Mouse (Mus musculus) ES-Bruce4 (cell line): ENCODE results near the gene Rab11fip3. TPM values are rescaled to one million over a fixed set of nuclear protein-coding genes. Genes with fewer than 3 reads are reported as not detected.

Experiments
- H3K27ac ChIP-seq: 2 replicates; pipeline ENCODE4 v1.5.1; 2012; ENCODE audit warnings: low read length, inconsistent platforms; ENCODE audit not compliant: insufficient read depth
- H3K27me3 ChIP-seq: 2 replicates; pipeline ENCODE4 v1.6.1; 2012; ENCODE audit warnings: mild to moderate bottlenecking, low read length, inconsistent platforms; ENCODE audit not compliant: control insufficient read depth, poor library complexity, insufficient read depth, severe bottlenecking
- H3K36me3 ChIP-seq: 2 replicates; pipeline ENCODE4 v1.6.1; 2012; ENCODE audit warnings: inconsistent platforms, mild to moderate bottlenecking, low read length, moderate library complexity; ENCODE audit not compliant: control insufficient read depth, poor library complexity, insufficient read depth, severe bottlenecking
- H3K4me1 ChIP-seq: one replicate; pipeline ENCODE4 v1.8.1; 2011; ENCODE audit warnings: low read length; ENCODE audit not compliant: control insufficient read depth, insufficient read depth
- H3K4me3 ChIP-seq: 2 replicates; pipeline ENCODE4 v1.5.1; 2011; ENCODE audit warnings: low read depth, mild to moderate bottlenecking, low read length
- H3K9ac ChIP-seq: 2 replicates; pipeline ENCODE4 v1.6.1; 2012; ENCODE audit warnings: low read depth, mild to moderate bottlenecking, inconsistent platforms; ENCODE audit not compliant: poor library complexity, severe bottlenecking
- H3K9me3 ChIP-seq: replicated peaks from 2 replicates; pipeline ENCODE4 v1.6.1; 2012; ENCODE audit warnings: mild to moderate bottlenecking, low read length, inconsistent platforms; ENCODE audit not compliant: control insufficient read depth, poor library complexity, insufficient read depth, severe bottlenecking
- CTCF ChIP-seq: IDR thresholded peaks from one replicate; pipeline ENCODE4 v1.8.1; 2011; ENCODE audit warnings: low read depth, low read length
- EP300 ChIP-seq: IDR thresholded peaks from 2 replicates; pipeline ENCODE4 v1.6.1; 2011; ENCODE audit warnings: low read depth, low read length; ENCODE audit not compliant: insufficient read depth
- POLR2A ChIP-seq: IDR thresholded peaks from one replicate; pipeline ENCODE4 v1.8.1; 2011; ENCODE audit warnings: low read length; ENCODE audit not compliant: insufficient read depth
- polyA plus RNA-seq: library from polyadenylated mRNA; stranded (reverse); fragments of >200 nt; gene quantifications from 2 replicates; pipeline ENCODE4 v1.2.4, GENCODE M21; 2011; ENCODE audit warnings: low read depth; ENCODE audit not compliant: missing spikeins, insufficient read depth, insufficient read length

Gene Rab11fip3
- polyA plus RNA-seq, 1 experiment = 27.5 TPM

DNA sequence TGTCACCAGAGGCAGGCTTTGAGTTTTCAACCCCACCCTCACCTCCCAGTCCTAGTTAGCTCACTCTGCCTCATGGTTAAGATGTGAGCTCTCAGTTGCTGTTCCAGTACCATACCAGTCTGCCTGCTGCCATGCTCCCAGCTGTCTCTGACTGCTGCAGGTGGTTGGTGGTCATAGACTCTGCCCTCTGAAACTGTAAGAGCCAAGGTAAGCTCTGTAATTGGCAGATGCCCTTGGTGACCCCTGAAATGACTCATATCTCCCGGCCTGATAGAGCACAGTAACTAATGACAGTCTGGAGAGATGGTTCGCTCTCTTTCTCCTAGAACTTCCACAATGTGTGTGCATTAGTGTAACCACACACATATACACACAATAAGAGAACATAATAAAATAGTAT is 65.5 kb downstream of the Rab11fip3 start:
- H3K4me1 ChIP-seq = peaks cover 3% of the 10 kb centered on the region
- no peaks in the 10 kb centered on the region for H3K27me3 ChIP-seq
- no peak overlapping the region for H3K27ac ChIP-seq
- H3K9me3 ChIP-seq = no peaks in the 10 kb centered on the region
- TF ChIP-seq EP300 (no peak), CTCF (no peak), POLR2A (no peak)
- no peak overlapping the region for H3K9ac ChIP-seq
- no peak overlapping the region for H3K4me3 ChIP-seq
- no peaks in the 10 kb centered on the region for H3K36me3 ChIP-seq

DNA sequence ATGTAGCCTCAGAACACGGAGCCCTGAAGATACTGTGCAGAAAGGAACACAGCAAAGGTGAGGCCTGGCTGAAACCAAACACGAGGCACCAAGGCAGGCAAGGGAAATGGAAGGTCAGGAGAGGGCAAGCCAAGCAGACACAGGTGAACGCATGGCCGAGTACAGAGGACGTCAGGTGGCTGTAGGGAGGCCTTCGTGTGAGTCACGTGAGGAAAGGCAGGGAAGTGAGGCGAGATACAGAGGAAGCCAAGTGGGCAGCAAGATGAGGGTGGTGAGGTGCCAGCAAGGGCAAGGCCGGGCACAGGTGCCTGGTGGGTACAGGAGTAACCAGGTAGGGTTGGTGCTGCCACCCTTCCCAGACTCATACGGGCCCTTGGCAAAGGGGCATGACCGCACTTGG is 70.9 kb downstream of the Rab11fip3 start:
- Histone ChIP-seq H3K4me3 (no peak overlapping the region), H3K9ac (no peak overlapping the region), H3K27me3 (no peaks in the 10 kb centered on the region), H3K36me3 (no peaks in the 10 kb centered on the region), H3K27ac (no peak overlapping the region), H3K4me1 (no peaks in the 10 kb centered on the region), H3K9me3 (no peaks in the 10 kb centered on the region)
- TF ChIP-seq EP300 (no peak), POLR2A (no peak), CTCF (no peak)

GRCm38 (mm10) chr17:25993489-25993888 is 75.9 kb downstream of the Rab11fip3 start:
- no peaks in the 10 kb centered on the region for H3K27me3 ChIP-seq
- no peaks in the 10 kb centered on the region for H3K4me1 ChIP-seq
- H3K36me3 ChIP-seq = no peaks in the 10 kb centered on the region
- TF ChIP-seq POLR2A = no peak
- TF ChIP-seq CTCF = no peak
- TF ChIP-seq EP300 = no peak
- H3K9ac ChIP-seq = no peak overlapping the region
- H3K4me3 ChIP-seq = no peak overlapping the region
- H3K27ac ChIP-seq = no peak overlapping the region
- H3K9me3 ChIP-seq = no peaks in the 10 kb centered on the region

- H3K27ac ChIP-seq = no peak overlapping the region
- TF ChIP-seq EP300 (no peak), CTCF (no peak), POLR2A (no peak)
These were observed 77.1 kb downstream of the Rab11fip3 start for GRCm38 (mm10) chr17:25992274-25992673.

GRCm38 (mm10) chr17:25990331-25990730 is 79.0 kb downstream of the Rab11fip3 start:
- TF ChIP-seq EP300 (no peak), CTCF (no peak), POLR2A (no peak)
- H3K4me1 ChIP-seq = no peaks in the 10 kb centered on the region
- H3K9me3 ChIP-seq = no peaks in the 10 kb centered on the region
- no peak overlapping the region for H3K4me3 ChIP-seq
- no peaks in the 10 kb centered on the region for H3K36me3 ChIP-seq
- no peak overlapping the region for H3K9ac ChIP-seq
- no peaks in the 10 kb centered on the region for H3K27me3 ChIP-seq
- no peak overlapping the region for H3K27ac ChIP-seq

More at GRCm38 (mm10) chr17:25992274-25992673, 77.1 kb downstream of the Rab11fip3 start:
- H3K9me3 ChIP-seq = no peaks in the 10 kb centered on the region
- no peaks in the 10 kb centered on the region for H3K27me3 ChIP-seq
- no peaks in the 10 kb centered on the region for H3K4me1 ChIP-seq
- H3K4me3 ChIP-seq = no peak overlapping the region
- H3K9ac ChIP-seq = no peak overlapping the region
- no peaks in the 10 kb centered on the region for H3K36me3 ChIP-seq

- H3K4me1 ChIP-seq = peaks cover 2% of the 10 kb centered on the region
- H3K9me3 ChIP-seq = no peaks in the 10 kb centered on the region
- H3K36me3 ChIP-seq = no peaks in the 10 kb centered on the region
- H3K9ac ChIP-seq = peak within 1 kb of the TSS; percentile 78
- no peak for TF ChIP-seq EP300
- no peak for TF ChIP-seq POLR2A
- no peak for TF ChIP-seq CTCF
- peak within 1 kb of the TSS; percentile 86 for H3K4me3 ChIP-seq
- H3K27me3 ChIP-seq = no peaks in the 10 kb centered on the region
- H3K27ac ChIP-seq = peak within 1 kb of the TSS; percentile 23
These were observed 83.8 kb downstream of the Rab11fip3 start, which contains the start of gene Capn15 for GRCm38 (mm10) chr17:25985306-25986294. Gene Capn15, minus strand, starts transcription at chr17:25985796.
